Mouse (Mus musculus): ENCODE measurements around the gene Myom1.

DNA sequence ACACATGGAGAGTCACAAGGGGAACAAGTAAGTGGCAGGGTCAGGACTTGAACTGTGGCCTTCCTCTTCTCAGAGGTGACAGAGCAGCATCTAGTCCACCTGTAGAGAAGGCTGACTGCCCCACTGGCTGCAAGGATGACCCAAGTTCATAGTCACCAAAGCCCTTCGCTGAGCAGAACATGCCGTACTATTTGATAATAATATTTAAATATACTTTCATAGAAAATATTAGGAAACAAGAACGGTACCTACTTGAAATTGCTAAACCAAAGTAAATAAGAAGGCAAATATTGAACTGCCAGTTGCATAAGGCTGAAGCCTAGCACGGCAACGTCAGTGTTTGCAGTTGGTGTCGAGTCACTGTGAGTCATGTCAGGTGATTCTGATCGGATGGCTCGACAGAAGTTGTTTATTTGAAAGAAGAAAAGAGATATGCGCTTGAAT is 86.6 kb downstream of the Myom1 start:
- TF ChIP-seq POLR2A (IDR thresholded peaks at IDR 0.05; ENCODE audit: borderline replicate concordance, control insufficient read depth, low read depth, low read length) (no peak), CTCF (IDR thresholded peaks at IDR 0.05; ENCODE audit: control insufficient read depth, insufficient read depth, low read length) (no peak)
